Mouse (Mus musculus) lung, postnatal 0 days (tissue): ENCODE measurements at regions not wholly inside any gene's neighbourhood (a gene's known extent, or its start where the extent isn't known, plus 50 kb on each side); places are given as distances from the start of the nearest gene placed in this dataset.

ENCODE experiments used
- ATAC-seq: fragments of 200-750 bp; cut with Nextera tagmentation; 2 replicates; pipeline ENCODE4 v1.8.0; 2017; ENCODE audit warnings: moderate library complexity
- DNase-seq: peaks from one replicate; pipeline ENCODE4 v3.0.0-alpha.2; 2016; ENCODE audit warnings: low spot score
- H3K27ac ChIP-seq: fragments of 300-500 bp; sonication (generic); 2 replicates; pipeline ENCODE4 v1.5.1; 2014; ENCODE audit warnings: antibody characterized with exemption, mild to moderate bottlenecking, low read length, mixed read lengths
- H3K27me3 ChIP-seq: fragments of 300-500 bp; sonication (generic); replicated peaks from 2 replicates; pipeline ENCODE4 v1.6.1; 2014; ENCODE audit warnings: low read length, mixed read lengths; ENCODE audit not compliant: insufficient read depth
- H3K36me3 ChIP-seq: fragments of 300-500 bp; sonication (generic); 2 replicates; pipeline ENCODE4 v1.6.1; 2014; ENCODE audit warnings: low read length, mixed read lengths; ENCODE audit not compliant: insufficient read depth
- H3K4me1 ChIP-seq: fragments of 300-500 bp; sonication (generic); 2 replicates; pipeline ENCODE4 v1.6.1; 2014; ENCODE audit warnings: antibody characterized with exemption, low read depth, low read length, mixed read lengths; ENCODE audit not compliant: insufficient read depth
- H3K4me2 ChIP-seq: fragments of 300-500 bp; sonication (generic); replicated peaks from 2 replicates; pipeline ENCODE4 v1.6.1; 2014; ENCODE audit warnings: low read depth, mild to moderate bottlenecking, low read length, moderate library complexity, mixed read lengths
- H3K4me3 ChIP-seq: fragments of 300-500 bp; sonication (generic); 2 replicates; pipeline ENCODE4 v1.5.1; 2014; ENCODE audit warnings: low read depth, low read length
- H3K9ac ChIP-seq: fragments of 300-500 bp; sonication (generic); replicated peaks from 2 replicates; pipeline ENCODE4 v1.6.1; 2014; ENCODE audit warnings: low read depth, mild to moderate bottlenecking
- H3K9me3 ChIP-seq: fragments of 300-500 bp; sonication (generic); 2 replicates; pipeline ENCODE4 v1.6.1; 2016; ENCODE audit warnings: low read length, mixed read lengths
- CTCF ChIP-seq: IDR thresholded peaks from 2 replicates; pipeline ENCODE4 v1.5.1; 2016; ENCODE audit warnings: antibody characterized with exemption, mild to moderate bottlenecking
- EP300 ChIP-seq: IDR thresholded peaks from 2 replicates; pipeline ENCODE4 v1.6.1; 2016; ENCODE audit warnings: antibody characterized with exemption, mild to moderate bottlenecking, control low read depth
- WGBS: fragments of 180-500 bp; shearing (Covaris S2); extraction: QIAGEN DNeasy Blood & Tissue Kit; methylation state at CpG from one replicate; pipeline ENCODE4 v1.1.7; 2014; 5-methylcytosine and 5-hydroxymethylcytosine counted together

- ATAC-seq = no peak
- no peak for DNase-seq
- WGBS = 48% methylated on average over 4 of the region's 4 CpGs
- Histone ChIP-seq H3K27me3 (no peaks in the 10 kb centered on the region), H3K4me1 (no peaks in the 10 kb centered on the region), H3K27ac (no peak overlapping the region), H3K9ac (no peak overlapping the region), H3K4me2 (no peak overlapping the region), H3K36me3 (no peaks in the 10 kb centered on the region), H3K9me3 (no peaks in the 10 kb centered on the region), H3K4me3 (no peak overlapping the region)
- no peak for TF ChIP-seq CTCF
- no peak for TF ChIP-seq EP300
Measured at GRCm38 (mm10) chr14:110543303-110544134, 211.4 kb downstream of the Slitrk6 start.

DNA sequence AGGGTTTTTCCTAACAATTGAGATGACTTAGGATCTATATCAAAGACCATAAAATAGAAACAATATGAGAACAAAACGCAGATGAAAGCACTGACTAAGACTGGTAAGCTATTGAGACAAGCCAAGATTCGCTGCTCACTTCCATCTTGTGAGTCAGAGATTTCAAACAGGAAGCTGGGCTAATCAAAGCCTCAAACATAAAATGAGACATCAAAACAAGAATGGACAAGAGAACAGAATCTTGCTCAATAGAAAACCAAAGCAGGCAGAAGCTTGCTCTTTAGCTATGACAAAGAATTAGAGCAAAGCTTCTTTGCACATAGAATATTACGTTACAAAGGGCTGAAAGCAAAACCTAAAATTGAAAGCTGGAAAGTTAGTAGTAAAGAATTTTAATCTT is 227.6 kb downstream of the Slitrk6 start:
- Histone ChIP-seq H3K9me3 (no peaks in the 10 kb centered on the region), H3K9ac (no peak overlapping the region), H3K4me2 (no peak overlapping the region), H3K4me1 (no peaks in the 10 kb centered on the region), H3K36me3 (no peaks in the 10 kb centered on the region), H3K27ac (no peak overlapping the region), H3K4me3 (no peak overlapping the region), H3K27me3 (no peaks in the 10 kb centered on the region)
- TF ChIP-seq EP300 (no peak), CTCF (no peak)
- no peak for DNase-seq
- ATAC-seq = no peak
- 56% methylated on average over 3 of the region's 3 CpGs for WGBS

GRCm38 (mm10) chr14:110485057-110485456 is 269.9 kb downstream of the Slitrk6 start:
- H3K36me3 ChIP-seq = no peaks in the 10 kb centered on the region
- no peak overlapping the region for H3K9ac ChIP-seq
- H3K27me3 ChIP-seq = no peaks in the 10 kb centered on the region
- no peak overlapping the region for H3K4me2 ChIP-seq
- H3K4me1 ChIP-seq = no peaks in the 10 kb centered on the region
- no peak overlapping the region for H3K27ac ChIP-seq
- 44% methylated on average over 3 of the region's 3 CpGs for WGBS
- TF ChIP-seq EP300 (no peak), CTCF (no peak)
- no peak for ATAC-seq
- no peaks in the 10 kb centered on the region for H3K9me3 ChIP-seq
- no peak overlapping the region for H3K4me3 ChIP-seq
- no peak for DNase-seq

GRCm38 (mm10) chr14:110472743-110473142 is 282.2 kb downstream of the Slitrk6 start:
- 44% methylated on average over 3 of the region's 3 CpGs for WGBS
- Histone ChIP-seq H3K27ac (no peak overlapping the region), H3K9me3 (no peaks in the 10 kb centered on the region), H3K4me3 (no peak overlapping the region), H3K36me3 (no peaks in the 10 kb centered on the region), H3K9ac (no peak overlapping the region), H3K27me3 (no peaks in the 10 kb centered on the region), H3K4me2 (no peak overlapping the region), H3K4me1 (no peaks in the 10 kb centered on the region)
- ATAC-seq (no peak), DNase-seq (no peak)
- no peak for TF ChIP-seq CTCF

- 63% methylated on average over 3 of the region's 3 CpGs for WGBS
- DNase-seq (no peak), ATAC-seq (no peak)
- Histone ChIP-seq H3K9me3 (no peaks in the 10 kb centered on the region), H3K4me1 (no peaks in the 10 kb centered on the region), H3K4me3 (no peak overlapping the region), H3K4me2 (no peak overlapping the region), H3K36me3 (no peaks in the 10 kb centered on the region), H3K27me3 (no peaks in the 10 kb centered on the region), H3K9ac (no peak overlapping the region), H3K27ac (no peak overlapping the region)
- TF ChIP-seq CTCF = no peak
- TF ChIP-seq EP300 = no peak
Measured at GRCm38 (mm10) chr14:110472176-110472575, 282.8 kb downstream of the Slitrk6 start.

DNA sequence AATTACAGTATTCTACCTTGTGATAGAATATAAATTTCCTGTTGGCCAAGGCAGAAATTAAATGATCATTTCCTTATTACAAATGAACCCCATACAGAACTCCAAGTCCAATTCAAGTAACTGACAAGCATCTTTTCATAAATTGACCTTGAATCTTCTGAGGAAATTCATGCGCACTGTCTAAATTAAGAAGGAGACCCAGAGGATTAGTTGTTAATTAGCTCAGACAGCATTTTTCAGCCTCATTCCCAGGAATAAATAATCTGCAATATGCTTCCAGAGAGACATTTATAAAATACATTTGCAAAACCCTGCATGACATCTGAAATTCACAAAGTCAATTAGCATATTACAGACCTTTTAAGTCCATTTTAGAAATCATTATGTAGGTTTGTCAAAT is 284.2 kb downstream of the Slitrk6 start:
- Histone ChIP-seq H3K27me3 (no peaks in the 10 kb centered on the region), H3K9me3 (no peaks in the 10 kb centered on the region), H3K4me1 (no peaks in the 10 kb centered on the region), H3K9ac (no peak overlapping the region), H3K27ac (no peak overlapping the region), H3K4me3 (no peak overlapping the region), H3K36me3 (no peaks in the 10 kb centered on the region), H3K4me2 (no peak overlapping the region)
- TF ChIP-seq EP300 = no peak
- no peak for TF ChIP-seq CTCF
- ATAC-seq (no peak), DNase-seq (no peak)
- 92% methylated on average over 1 of the region's 1 CpGs for WGBS
